Mouse (Mus musculus) kidney, adult 2 months (tissue): ENCODE results near the gene Cd164l2. TPM values are rescaled to one million over a fixed set of nuclear protein-coding genes. Genes with fewer than 3 reads are reported as not detected.
A peak's percentile ranks its signal among the peaks of the same experiment; 100 is the strongest.

Experiments
- DNase-seq: peaks from one replicate; pipeline ENCODE4 v3.0.0; 2021
- H3K27ac ChIP-seq: fragments of 200-500 bp; 2 replicates; pipeline ENCODE4 v1.5.1; 2012; ENCODE audit warnings: low read depth, low read length, control low read depth, inconsistent platforms; ENCODE audit not compliant: insufficient read depth
- H3K27me3 ChIP-seq: fragments of 200-500 bp; replicated peaks from 2 replicates; pipeline ENCODE4 v1.6.1; 2012; ENCODE audit warnings: mild to moderate bottlenecking, moderate library complexity, low read length, inconsistent platforms; ENCODE audit not compliant: control insufficient read depth, insufficient read depth
- H3K36me3 ChIP-seq: fragments of 200-500 bp; 2 replicates; pipeline ENCODE4 v1.6.1; 2012; ENCODE audit warnings: mild to moderate bottlenecking, moderate library complexity, low read length, inconsistent platforms; ENCODE audit not compliant: control insufficient read depth, insufficient read depth
- H3K4me1 ChIP-seq: fragments of 200-500 bp; 2 replicates; pipeline ENCODE4 v1.6.1; 2011; ENCODE audit warnings: low read length; ENCODE audit not compliant: control insufficient read depth, insufficient read depth
- H3K4me3 ChIP-seq: fragments of 200-500 bp; 2 replicates; pipeline ENCODE4 v1.5.1; 2011; ENCODE audit warnings: mild to moderate bottlenecking, low read depth, low read length, control low read depth; ENCODE audit not compliant: insufficient read depth
- CTCF ChIP-seq: fragments of 200-500 bp; conservative IDR thresholded peaks from 2 replicates; pipeline ENCODE4 v1.5.1; 2011; ENCODE audit warnings: low read depth, mild to moderate bottlenecking, control low read depth, low read length, moderate library complexity, mixed read lengths; ENCODE audit not compliant: insufficient read depth, insufficient read length
- POLR2A ChIP-seq: fragments of 200-500 bp; IDR thresholded peaks from one replicate; pipeline ENCODE4 v1.6.1; 2011; ENCODE audit warnings: low read depth, low read length, control low read depth
- WGBS: fragments of 180-500 bp; shearing (Covaris S2); methylation state at CpG from one replicate; pipeline ENCODE4 v1.1.7; 2018; 5-methylcytosine and 5-hydroxymethylcytosine counted together
- polyA plus RNA-seq: library from polyadenylated mRNA; depleted of rRNA; stranded (reverse); fragments of >200 nt; gene quantifications from 2 replicates; pipeline ENCODE4 v1.2.3, GENCODE M21; 2012

Gene Cd164l2
- polyA plus RNA-seq, 1 experiment: 15.3 TPM

GRCm38 (mm10) chr4:133184031-133184897 lies 27.7 kb upstream of the Cd164l2 start:
- DNase-seq: peak; percentile 37
- Histone ChIP-seq H3K27ac (peak overlapping the region; percentile 85), H3K4me3 (no peak overlapping the region), H3K27me3 (no peaks in the 10 kb centered on the region), H3K4me1 (peaks cover 13% of the 10 kb centered on the region; the same call in 1 of the 2 replicates), H3K36me3 (peaks cover 2% of the 10 kb centered on the region; the same call in 1 of the 2 replicates)
- 53% methylated on average over 14 of the region's 14 CpGs for WGBS
- no peak for TF ChIP-seq POLR2A
- TF ChIP-seq CTCF: no peak

- H3K27me3 ChIP-seq: no peaks in the 10 kb centered on the region
- 26% methylated on average over 15 of the region's 15 CpGs for WGBS
- H3K36me3 ChIP-seq: peaks cover 2% of the 10 kb centered on the region; the same call in 1 of the 2 replicates
- H3K4me1 ChIP-seq: peaks cover 13% of the 10 kb centered on the region; the same call in 1 of the 2 replicates
- H3K4me3 ChIP-seq: no peak overlapping the region
- DNase-seq: peak; percentile 57
- no peak for TF ChIP-seq CTCF
- no peak for TF ChIP-seq POLR2A
- H3K27ac ChIP-seq: peak overlapping the region; percentile 85
Measured at GRCm38 (mm10) chr4:133184898-133185665, 26.8 kb upstream of the Cd164l2 start.

GRCm38 (mm10) chr4:133185893-133186292 lies 26.0 kb upstream of the Cd164l2 start:
- Histone ChIP-seq H3K4me1 (peaks cover 13% of the 10 kb centered on the region; the same call in 1 of the 2 replicates), H3K36me3 (peaks cover 4% of the 10 kb centered on the region; the same call in 1 of the 2 replicates), H3K27ac (0 out of 2 replicates have a peak overlapping the region, but pooled peaks have one; percentile 32), H3K27me3 (no peaks in the 10 kb centered on the region), H3K4me3 (no peak overlapping the region)
- no peak for TF ChIP-seq POLR2A
- WGBS: 59% methylated on average over 8 of the region's 8 CpGs
- DNase-seq: peak; percentile 25

GRCm38 (mm10) chr4:133186856-133187255 lies 25.1 kb upstream of the Cd164l2 start:
- no peak overlapping the region for H3K27ac ChIP-seq
- WGBS: 90% methylated on average over 5 of the region's 5 CpGs
- H3K36me3 ChIP-seq: peaks cover 4% of the 10 kb centered on the region; the same call in 1 of the 2 replicates
- no peak for DNase-seq
- H3K4me1 ChIP-seq: peaks cover 13% of the 10 kb centered on the region; the same call in 1 of the 2 replicates
- H3K27me3 ChIP-seq: no peaks in the 10 kb centered on the region
- TF ChIP-seq CTCF (peak; percentile 34), POLR2A (no peak)
- H3K4me3 ChIP-seq: no peak overlapping the region

- TF ChIP-seq CTCF: no peak
- TF ChIP-seq POLR2A: no peak
- no peaks in the 10 kb centered on the region for H3K27me3 ChIP-seq
- DNase-seq: peak; percentile 64
- 63% methylated on average over 10 of the region's 10 CpGs for WGBS
- H3K4me1 ChIP-seq: peaks cover 12% of the 10 kb centered on the region; the same call in 1 of the 2 replicates
- peaks cover 4% of the 10 kb centered on the region; the same call in 1 of the 2 replicates for H3K36me3 ChIP-seq
- H3K27ac ChIP-seq: no peak overlapping the region
- no peak overlapping the region for H3K4me3 ChIP-seq
Measured at GRCm38 (mm10) chr4:133189396-133189795, 22.5 kb upstream of the Cd164l2 start.

GRCm38 (mm10) chr4:133194482-133194881 lies 17.4 kb upstream of the Cd164l2 start:
- peaks cover 25% of the 10 kb centered on the region for H3K4me1 ChIP-seq
- no peak overlapping the region for H3K27ac ChIP-seq
- no peak for DNase-seq
- no peak overlapping the region for H3K4me3 ChIP-seq
- peaks cover 4% of the 10 kb centered on the region; the same call in 1 of the 2 replicates for H3K36me3 ChIP-seq
- no peak for TF ChIP-seq POLR2A
- TF ChIP-seq CTCF: no peak
- H3K27me3 ChIP-seq: no peaks in the 10 kb centered on the region
- WGBS: 91% methylated on average over 10 of the region's 11 CpGs
